Mouse (Mus musculus) liver, postnatal 0 days (tissue): ENCODE data around the gene Sec14l2. TPM values are rescaled to one million over a fixed set of nuclear protein-coding genes. Genes with fewer than 3 reads are reported as not detected.
A peak's percentile ranks its signal among the peaks of the same experiment; 100 is the strongest.

Source experiments
- ATAC-seq: fragments of 200-750 bp; cut with Nextera tagmentation; 2 replicates; pipeline ENCODE4 v1.8.0; 2017; ENCODE audit warnings: mild to moderate bottlenecking, moderate library complexity
- DNase-seq: peaks from one replicate; pipeline ENCODE4 v3.0.0-alpha.2; 2016
- H3K27ac ChIP-seq: fragments of 300-500 bp; sonication (generic); 2 replicates; pipeline ENCODE4 v1.5.1; 2014; ENCODE audit warnings: antibody characterized with exemption, moderate library complexity, mild to moderate bottlenecking, low read depth
- H3K27me3 ChIP-seq: fragments of 300-500 bp; sonication (generic); 2 replicates; pipeline ENCODE4 v1.6.1; 2014; ENCODE audit warnings: low read length, control low read depth, mixed read lengths; ENCODE audit not compliant: insufficient read depth
- H3K36me3 ChIP-seq: fragments of 300-500 bp; sonication (generic); replicated peaks from 2 replicates; pipeline ENCODE4 v1.6.1; 2014; ENCODE audit warnings: mild to moderate bottlenecking, control low read depth, low read length, moderate library complexity, mixed read lengths; ENCODE audit not compliant: insufficient read depth
- H3K4me1 ChIP-seq: fragments of 300-500 bp; sonication (generic); 2 replicates; pipeline ENCODE4 v1.6.1; 2014; ENCODE audit warnings: antibody characterized with exemption, mild to moderate bottlenecking, control low read depth; ENCODE audit not compliant: insufficient read depth
- H3K4me2 ChIP-seq: fragments of 300-500 bp; sonication (generic); 2 replicates; pipeline ENCODE4 v1.6.1; 2014; ENCODE audit warnings: low read depth, mild to moderate bottlenecking, low read length, moderate library complexity, mixed read lengths
- H3K4me3 ChIP-seq: fragments of 300-500 bp; sonication (generic); 2 replicates; pipeline ENCODE4 v1.5.1; 2014; ENCODE audit warnings: low read depth, low read length
- H3K9ac ChIP-seq: fragments of 300-500 bp; sonication (generic); replicated peaks from 2 replicates; pipeline ENCODE4 v1.6.1; 2014; ENCODE audit warnings: mild to moderate bottlenecking, moderate library complexity
- H3K9me3 ChIP-seq: fragments of 300-500 bp; sonication (generic); 2 replicates; pipeline ENCODE4 v1.6.1; 2016; ENCODE audit warnings: mild to moderate bottlenecking, control low read depth, low read length, mixed read lengths
- CTCF ChIP-seq: sonication (generic); IDR thresholded peaks from 2 replicates; pipeline ENCODE4 v1.5.1; 2016; ENCODE audit warnings: antibody characterized with exemption, low read depth
- EP300 ChIP-seq: IDR thresholded peaks from 2 replicates; pipeline ENCODE4 v1.6.1; 2016; ENCODE audit warnings: antibody characterized with exemption, low read depth, mild to moderate bottlenecking
- WGBS: fragments of 180-500 bp; shearing (Covaris S2); extraction: QIAGEN DNeasy Blood & Tissue Kit; methylation state at CpG from one replicate; pipeline ENCODE4 v1.1.7; 2014; ENCODE audit not compliant: insufficient replicate concordance; 5-methylcytosine and 5-hydroxymethylcytosine counted together
- microRNA-seq: library from miRNA; unstranded; fragments of <30 nt; microRNA quantifications from one replicate; pipeline ENCODE4, GENCODE M21; 2016
- polyA plus RNA-seq: library from polyadenylated mRNA; unstranded; fragments of >200 nt; fragmentation: Nextera tagmentation; extraction: Ambion mirVana; gene quantifications from 2 replicates; pipeline ENCODE4 v1.2.1, GENCODE M21; 2015

Sec14l2 gene
- polyA plus RNA-seq, 1 experiment from 2014 or later: 54.2 TPM

DNA sequence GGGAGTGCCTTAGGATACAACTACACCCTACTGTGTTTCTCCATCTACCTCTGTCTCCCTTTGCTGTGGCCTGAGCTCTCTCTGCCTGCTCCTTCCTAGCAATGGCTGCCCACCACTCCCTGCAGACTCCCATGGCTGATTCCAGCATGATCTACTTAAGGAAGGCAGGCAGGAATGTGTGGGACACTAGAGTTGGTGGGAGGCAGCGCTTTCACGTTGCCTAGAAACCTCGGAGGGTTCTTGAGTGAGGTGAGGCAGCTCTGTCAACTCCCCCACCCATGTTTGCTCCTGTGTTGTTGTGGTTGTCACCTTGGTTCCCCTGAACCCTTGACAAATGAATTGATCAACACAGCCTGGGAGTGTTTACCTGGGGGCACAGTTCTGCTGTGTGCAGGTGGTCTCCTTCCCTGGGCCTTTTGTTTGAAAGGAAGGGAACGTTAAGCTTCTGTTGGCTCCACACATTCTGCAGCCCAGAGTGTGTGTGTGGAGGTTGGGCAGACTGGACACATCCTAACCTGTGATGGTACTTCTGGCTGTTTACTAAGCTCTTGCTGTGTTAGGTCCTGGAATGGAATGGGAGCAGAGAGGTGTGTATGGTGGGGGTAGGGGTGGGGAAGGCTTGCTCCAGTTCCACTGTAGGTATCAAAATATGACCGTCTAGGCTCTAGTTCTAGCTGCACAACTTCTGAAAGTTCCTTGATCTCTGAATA lies 62.2 kb downstream of the Sec14l2 start:
- Histone ChIP-seq H3K9ac (no peak overlapping the region), H3K4me3 (no peak overlapping the region), H3K27me3 (0 out of 2 replicates have a peak, but pooled peaks cover 3% of the 10 kb centered on the region), H3K27ac (no peak overlapping the region), H3K36me3 (no peaks in the 10 kb centered on the region), H3K4me2 (no peak overlapping the region), H3K9me3 (no peaks in the 10 kb centered on the region), H3K4me1 (no peaks in the 10 kb centered on the region)
- WGBS: 54% methylated on average over 5 of the region's 5 CpGs
- TF ChIP-seq CTCF (no peak), EP300 (no peak)
- ATAC-seq (no peak), DNase-seq (no peak)

DNA sequence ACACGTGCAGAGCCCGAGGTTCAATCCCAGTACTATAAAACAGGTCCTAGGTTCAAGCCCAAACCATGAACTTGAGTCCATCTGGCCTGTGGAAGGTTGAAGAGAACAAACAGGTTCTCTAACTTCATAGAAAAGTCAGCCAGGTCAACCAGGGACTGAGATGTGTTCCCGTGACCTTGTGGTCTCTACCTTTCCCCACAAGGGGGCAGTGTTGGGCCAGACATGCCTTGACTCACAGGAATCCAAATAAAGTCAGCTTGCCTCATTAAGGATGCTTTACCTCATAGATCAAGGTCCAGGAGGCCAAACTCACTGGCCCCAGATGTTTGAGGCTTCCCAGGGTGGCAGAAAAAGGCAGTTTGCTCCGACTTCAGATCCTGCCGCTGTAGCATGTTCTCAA lies 69.6 kb downstream of the Sec14l2 start:
- no peak overlapping the region for H3K4me2 ChIP-seq
- DNase-seq: peak; percentile 81
- TF ChIP-seq EP300 (no peak), CTCF (peak; percentile 90)
- H3K36me3 ChIP-seq: no peaks in the 10 kb centered on the region
- H3K4me1 ChIP-seq: no peaks in the 10 kb centered on the region
- H3K9me3 ChIP-seq: no peaks in the 10 kb centered on the region
- H3K27ac ChIP-seq: no peak overlapping the region
- H3K4me3 ChIP-seq: no peak overlapping the region
- no peak overlapping the region for H3K9ac ChIP-seq
- ATAC-seq: peak; percentile 82
- no peaks in the 10 kb centered on the region for H3K27me3 ChIP-seq
- WGBS: 19% methylated on average over 5 of the region's 5 CpGs

DNA sequence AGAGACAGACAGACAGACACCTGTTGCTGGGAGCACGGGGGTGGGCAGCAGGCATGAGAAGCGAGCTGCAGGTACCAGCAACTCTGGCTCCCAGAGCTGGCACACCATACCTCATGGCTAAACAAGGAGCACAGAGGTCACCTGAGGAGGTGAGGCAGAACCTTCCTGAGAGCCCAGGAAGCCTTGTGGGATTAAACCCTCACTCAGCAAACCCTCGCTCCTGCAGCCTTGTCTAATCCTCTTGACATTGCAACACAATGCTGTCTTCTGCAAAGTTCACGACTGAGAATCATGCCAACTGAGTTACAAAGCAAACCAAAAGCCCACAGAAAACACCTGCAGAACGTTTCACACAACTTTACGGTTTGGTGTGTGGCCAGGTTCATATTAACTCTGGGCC lies 74.8 kb downstream of the Sec14l2 start:
- Histone ChIP-seq H3K4me1 (no peaks in the 10 kb centered on the region), H3K36me3 (0 out of 2 replicates have a peak, but pooled peaks cover 5% of the 10 kb centered on the region), H3K4me3 (no peak overlapping the region), H3K27ac (no peak overlapping the region), H3K27me3 (no peaks in the 10 kb centered on the region), H3K9ac (no peak overlapping the region), H3K9me3 (no peaks in the 10 kb centered on the region), H3K4me2 (no peak overlapping the region)
- ATAC-seq (no peak), DNase-seq (no peak)
- WGBS: 89% methylated on average over 6 of the region's 6 CpGs
- no peak for TF ChIP-seq EP300
- TF ChIP-seq CTCF: no peak

DNA sequence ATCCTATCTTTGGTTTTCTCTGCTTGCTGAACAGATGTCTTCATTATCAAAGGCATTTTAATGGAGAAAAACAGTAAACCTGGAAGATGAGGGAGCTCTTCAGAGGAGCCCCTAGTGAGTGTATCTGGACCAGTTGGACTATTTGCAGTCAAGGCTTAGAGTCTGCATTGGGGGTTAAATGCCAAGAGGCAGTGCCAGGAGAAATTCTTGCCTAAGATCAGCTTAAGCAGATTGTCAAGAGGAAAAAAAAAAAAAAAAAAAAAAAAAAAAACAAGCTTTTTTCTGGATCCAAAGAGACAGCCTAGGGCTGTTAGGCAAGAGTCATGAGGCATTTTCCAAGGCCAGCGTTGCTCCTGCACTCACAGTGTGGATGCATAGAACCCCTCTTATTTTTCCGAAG lies 75.4 kb downstream of the Sec14l2 start:
- Histone ChIP-seq H3K9ac (no peak overlapping the region), H3K27ac (no peak overlapping the region), H3K4me2 (no peak overlapping the region), H3K4me3 (no peak overlapping the region), H3K9me3 (no peaks in the 10 kb centered on the region), H3K4me1 (no peaks in the 10 kb centered on the region), H3K27me3 (no peaks in the 10 kb centered on the region), H3K36me3 (0 out of 2 replicates have a peak, but pooled peaks cover 5% of the 10 kb centered on the region)
- TF ChIP-seq CTCF (no peak), EP300 (no peak)
- DNase-seq (no peak), ATAC-seq (no peak)
- WGBS: 72% methylated on average over 2 of the region's 2 CpGs

Small RNAs within 50 kb of the gene (microRNA-seq; reads per million reads assigned to microRNA genes)
- gene Mir3060: 3.2 reads per million

Other genes with a start within 250 kb of the Sec14l2 start
- gene 4921536K21Rik, start 228.3 kb downstream of the Sec14l2 start, polyA plus RNA-seq: not detected in 2 replicates
- gene Dusp18, start 228.2 kb downstream of the Sec14l2 start, polyA plus RNA-seq: 0.19 and 0.27 TPM in 2 replicates
- gene Slc35e4, start 208.8 kb downstream of the Sec14l2 start, polyA plus RNA-seq: 0.43 and 0.46 TPM in 2 replicates
- gene Tcn2, start 191.3 kb downstream of the Sec14l2 start, polyA plus RNA-seq: 55.5 and 61.3 TPM in 2 replicates
- gene Pes1, start 159.4 kb downstream of the Sec14l2 start, polyA plus RNA-seq: 24.3 and 26.5 TPM in 2 replicates
- not detected in 2 replicates for gene 4930556J24Rik, start 146.6 kb downstream of the Sec14l2 start, polyA plus RNA-seq
- 7.5 and 8.5 TPM in 2 replicates for gene Gal3st1, start 139.8 kb downstream of the Sec14l2 start, polyA plus RNA-seq
- gene Sec14l4, start 92.0 kb downstream of the Sec14l2 start, polyA plus RNA-seq: 10.9 and 12.1 TPM in 2 replicates
- gene Sec14l3, start 58.6 kb downstream of the Sec14l2 start, polyA plus RNA-seq: 0.11 TPM in 1 of 2 replicates, not detected in the other
- 17.7 and 21.1 TPM in 2 replicates for gene Mtfp1, start 28.0 kb downstream of the Sec14l2 start, polyA plus RNA-seq
- gene Rnf215, start 11.8 kb upstream of the Sec14l2 start, polyA plus RNA-seq: 6.4 and 6.8 TPM in 2 replicates
- gene Ccdc157, start 36.9 kb upstream of the Sec14l2 start, polyA plus RNA-seq: 0.36 and 0.52 TPM in 2 replicates
- gene Sf3a1, start 36.9 kb upstream of the Sec14l2 start, polyA plus RNA-seq: 8.5 and 8.8 TPM in 2 replicates
- 5.6 and 7.0 TPM in 2 replicates for gene Tbc1d10a, start 63.4 kb upstream of the Sec14l2 start, polyA plus RNA-seq
- gene Castor1, start 94.8 kb upstream of the Sec14l2 start, polyA plus RNA-seq: 1.8 and 2.0 TPM in 2 replicates
- 0.58 and 1.3 TPM in 2 replicates for gene Osm, start 113.0 kb upstream of the Sec14l2 start, polyA plus RNA-seq
- not detected in 2 replicates for gene Lif, start 134.1 kb upstream of the Sec14l2 start, polyA plus RNA-seq